Mouse (Mus musculus): ENCODE data around the gene Syvn1.

DNA sequence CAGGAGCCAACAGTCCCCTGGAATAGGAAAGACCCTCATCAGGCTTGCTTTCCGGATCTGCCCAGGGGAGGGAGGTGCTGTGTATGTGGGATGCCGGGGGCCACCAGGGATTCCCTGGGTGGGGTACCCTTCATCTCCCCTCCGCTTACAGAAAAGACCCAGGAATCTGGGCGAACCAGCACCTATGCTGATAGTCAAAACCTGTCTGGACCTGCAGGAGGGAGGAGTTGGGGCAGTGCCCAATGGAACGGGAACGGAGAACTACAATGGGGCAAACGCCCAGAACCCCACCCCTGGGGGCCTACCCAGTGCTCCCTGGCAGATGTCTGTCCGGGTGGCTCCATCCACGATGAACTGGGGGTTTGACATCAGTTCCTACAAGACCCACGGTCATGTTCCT lies 32.7 kb upstream of the Syvn1 start:
- TF ChIP-seq POLR2A (IDR thresholded peaks at IDR 0.05; ENCODE audit: insufficient read depth, low read depth, low read length) (no peak), CTCF (IDR thresholded peaks at IDR 0.05; ENCODE audit: insufficient read depth, low read depth, low read length) (no peak)

Measured in olfactory bulb, adult 2 months (tissue).